Mouse (Mus musculus) lung, postnatal 10 days (tissue): Measurements from ENCODE around the gene Pdx1.
A peak's percentile ranks its signal among the peaks of the same experiment; 100 is the strongest.

ENCODE experiments used
- DNase-seq: peaks from one replicate; pipeline ENCODE4 v3.0.0; 2021

Pdx1 gene

DNA sequence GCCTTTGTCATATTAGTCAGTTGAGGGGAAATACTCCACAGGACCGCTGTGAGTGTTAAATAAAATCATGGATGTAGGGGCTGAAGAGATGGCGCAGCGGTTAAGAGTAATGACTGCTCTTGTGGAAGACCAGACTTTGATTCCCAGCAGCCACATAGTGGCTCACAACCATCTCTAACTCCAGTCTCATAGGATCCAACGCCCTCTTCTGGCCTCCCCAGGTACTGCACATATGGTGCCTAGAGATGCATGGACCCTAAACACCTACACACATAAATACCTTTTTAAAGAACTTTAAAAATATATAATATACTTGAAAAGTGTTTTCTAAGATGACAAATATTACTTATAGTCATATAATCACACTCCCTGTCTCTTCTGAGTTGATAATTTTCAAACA, 14.6 kb downstream of the Pdx1 start:
- DNase-seq: no peak

DNA sequence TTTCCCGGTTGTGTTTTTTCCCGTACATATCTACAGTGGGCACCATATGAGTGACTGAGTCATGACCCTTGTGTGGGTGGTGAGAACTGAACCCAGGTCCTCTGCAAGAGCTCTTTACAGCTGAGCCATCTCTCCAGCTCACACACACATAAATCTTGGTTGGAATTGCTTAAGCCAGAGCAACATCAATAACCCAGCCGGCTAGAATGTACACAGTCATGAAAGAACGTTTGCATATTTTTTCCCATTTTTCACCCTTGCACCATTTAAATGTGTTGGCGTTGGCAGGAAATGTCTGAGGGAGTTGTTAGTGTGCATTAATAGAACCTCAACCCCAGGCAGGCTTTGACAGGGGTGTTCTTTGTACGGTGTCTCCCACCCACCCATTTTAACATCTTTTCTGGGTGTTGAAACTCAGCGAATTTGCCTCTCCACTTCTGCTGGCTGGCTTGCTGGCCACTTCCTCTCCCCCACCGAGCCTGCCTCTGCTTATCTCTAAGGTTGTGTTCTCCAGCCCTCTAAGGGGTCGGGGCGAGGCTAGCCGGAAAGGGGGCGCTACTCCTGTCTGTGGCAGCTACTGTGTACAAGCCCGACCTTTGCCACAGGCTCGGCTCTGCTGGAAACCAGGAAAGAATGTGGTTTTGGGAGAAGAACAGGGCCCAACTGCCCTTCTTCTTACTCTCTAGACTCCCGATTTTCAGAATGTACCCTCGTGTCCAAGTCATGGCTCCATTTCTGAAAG, 22.2 kb downstream of the Pdx1 start:
- no peak for DNase-seq

DNA sequence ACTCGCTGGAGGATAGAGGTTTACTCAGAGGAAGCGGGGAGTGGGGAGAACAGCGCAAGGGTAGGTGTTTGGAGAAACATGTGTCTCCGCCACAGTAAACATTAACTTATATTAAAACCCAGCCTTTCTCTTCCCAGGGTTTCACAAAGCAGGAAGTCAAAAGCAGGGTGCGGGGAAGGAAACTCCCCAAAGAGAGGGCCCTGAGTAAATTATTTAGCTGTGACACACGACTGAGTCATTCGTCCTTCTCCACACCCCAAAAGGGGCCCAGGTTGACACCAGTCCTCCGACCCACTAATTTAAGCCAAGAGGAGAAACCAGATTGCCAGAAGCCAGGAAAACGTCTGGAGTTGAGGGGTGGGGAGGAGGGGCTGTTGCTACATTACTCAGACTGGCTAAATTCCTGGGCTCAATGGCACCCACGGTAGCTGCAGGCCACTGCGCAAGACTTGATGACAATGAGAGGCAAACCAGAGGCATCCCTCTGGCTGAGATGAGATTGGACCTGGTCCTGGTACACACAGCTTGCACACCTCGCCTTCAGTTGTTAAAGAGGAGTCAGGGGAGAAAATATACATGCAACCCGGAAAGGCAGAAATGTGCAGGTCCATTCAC, 22.9 kb downstream of the Pdx1 start:
- DNase-seq: no peak

DNA sequence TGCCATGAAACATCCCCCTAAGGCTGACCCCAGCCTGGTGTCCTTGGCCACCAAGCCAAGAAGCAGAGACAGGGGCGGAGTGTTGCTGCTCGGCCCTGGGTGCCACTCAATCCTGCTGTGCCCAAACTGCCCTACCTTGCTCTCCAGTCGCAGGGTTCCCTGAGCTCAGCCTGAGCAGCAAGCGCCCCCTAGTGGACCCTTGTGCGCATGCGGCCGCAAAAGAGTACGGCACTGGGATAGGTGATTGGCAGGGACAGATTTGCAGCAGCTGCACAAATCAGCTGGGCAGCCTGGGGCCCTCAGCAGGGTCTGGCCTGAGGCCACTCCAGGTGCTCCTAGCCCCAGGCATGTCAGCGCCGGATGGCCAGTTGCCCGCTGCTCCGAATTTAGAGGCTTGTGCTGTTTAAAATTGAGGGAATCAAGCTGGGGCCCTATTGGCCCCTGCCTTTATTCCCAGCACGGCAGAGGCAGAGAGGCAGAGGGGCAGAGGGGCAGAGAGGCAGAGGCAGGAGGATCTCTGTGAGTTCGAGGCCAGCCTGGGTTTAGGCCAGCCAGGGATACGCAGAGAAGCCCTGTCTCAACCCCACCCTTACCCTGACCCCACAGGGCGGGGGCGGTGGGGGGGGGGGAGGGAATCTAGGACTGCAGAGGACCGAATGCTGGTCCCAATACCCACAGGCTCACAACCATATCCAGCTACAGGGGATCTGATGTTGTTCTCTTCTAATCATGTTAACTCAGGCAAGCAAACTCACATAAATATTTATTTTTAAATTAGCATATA, 23.6 kb downstream of the Pdx1 start:
- DNase-seq: peak; percentile 65

DNA sequence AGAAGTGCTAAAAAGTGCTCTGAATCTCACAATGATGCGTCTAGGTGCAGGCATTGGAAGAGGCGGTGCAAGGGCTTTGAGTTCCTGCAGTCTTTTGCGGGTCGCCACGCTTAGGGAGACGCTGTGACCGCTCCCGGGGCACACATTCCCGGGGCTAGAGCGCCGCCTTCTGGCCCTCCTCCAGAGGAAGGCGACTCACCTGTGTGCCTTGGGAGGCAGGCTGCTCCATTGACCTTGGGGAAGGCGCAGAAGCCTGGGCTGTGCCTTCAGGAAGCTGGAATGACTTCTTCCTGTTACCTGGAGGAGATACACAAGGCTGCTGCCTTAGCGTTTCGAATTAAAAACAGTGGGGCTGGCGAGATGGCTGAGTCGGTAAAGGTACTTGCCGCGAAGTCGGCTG, 24.4 kb downstream of the Pdx1 start:
- no peak for DNase-seq

DNA sequence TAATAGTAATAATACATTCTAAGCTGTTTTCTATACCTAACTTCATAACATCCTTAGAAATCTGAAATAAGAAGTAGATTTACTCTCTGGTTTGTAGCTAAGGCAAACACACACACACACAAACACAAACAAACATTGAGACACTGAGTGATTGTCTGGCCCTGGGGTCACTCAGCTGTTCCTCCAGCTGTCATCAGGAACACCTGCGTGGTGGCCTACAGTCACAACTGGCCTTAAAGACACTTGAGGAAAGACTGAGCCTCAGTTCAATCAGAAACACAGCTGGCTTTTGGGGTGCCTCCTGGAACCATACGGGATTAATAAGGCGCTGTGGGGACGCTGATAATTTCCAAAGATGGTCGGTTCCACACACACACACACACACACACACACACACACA, 27.5 kb downstream of the Pdx1 start:
- DNase-seq: no peak

GRCm38 (mm10) chr5:147299255-147300000, 29.7 kb downstream of the Pdx1 start:
- DNase-seq: peak; percentile 40

- DNase-seq: no peak
Observed at GRCm38 (mm10) chr5:147300001-147300363, 30.2 kb downstream of the Pdx1 start.

DNA sequence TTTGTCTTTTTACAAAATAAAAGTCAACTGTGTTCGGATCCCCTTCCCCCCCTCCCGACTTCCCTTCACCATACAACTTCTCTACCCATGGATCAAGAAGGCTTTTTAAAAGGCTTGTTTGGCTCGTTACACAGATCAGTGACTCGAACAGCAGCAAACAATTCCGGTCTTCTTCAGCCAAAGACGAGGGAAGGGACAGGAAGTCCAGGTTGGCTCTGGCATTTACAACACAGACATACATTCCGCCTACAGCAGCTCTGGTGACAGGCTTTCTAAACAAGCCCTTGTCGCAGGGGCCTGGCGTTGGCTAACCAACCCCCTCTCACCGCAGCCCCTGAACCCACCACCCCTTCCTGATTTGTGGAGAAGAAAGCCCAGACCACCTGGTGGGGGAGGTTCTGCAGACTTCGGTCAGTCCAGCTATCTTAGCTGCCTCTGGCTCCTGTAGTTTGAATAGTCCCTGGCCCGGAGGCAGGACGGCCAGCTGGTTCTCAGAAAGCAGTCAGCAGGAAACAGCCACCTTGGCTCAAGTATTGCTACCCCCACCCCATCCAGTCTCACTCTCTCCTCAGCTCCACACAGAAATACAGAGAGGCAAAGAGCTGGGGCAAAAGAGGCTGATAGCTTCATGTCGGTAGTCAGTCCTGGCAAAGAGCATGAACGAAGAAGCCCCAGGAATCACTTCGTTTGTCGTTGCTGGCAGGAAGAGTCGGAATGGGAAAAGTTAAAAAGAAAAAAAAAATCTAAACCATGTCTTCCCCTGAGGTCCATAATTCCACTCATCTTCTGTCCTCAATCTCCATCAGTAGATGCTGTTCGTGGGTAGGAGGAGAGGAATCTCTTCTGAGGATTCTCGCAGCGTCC, 31.4 kb downstream of the Pdx1 start:
- no peak for DNase-seq

- no peak for DNase-seq
Observed at GRCm38 (mm10) chr5:147301781-147302070, 32.0 kb downstream of the Pdx1 start.

GRCm38 (mm10) chr5:147302141-147302540, 32.4 kb downstream of the Pdx1 start:
- no peak for DNase-seq

DNA sequence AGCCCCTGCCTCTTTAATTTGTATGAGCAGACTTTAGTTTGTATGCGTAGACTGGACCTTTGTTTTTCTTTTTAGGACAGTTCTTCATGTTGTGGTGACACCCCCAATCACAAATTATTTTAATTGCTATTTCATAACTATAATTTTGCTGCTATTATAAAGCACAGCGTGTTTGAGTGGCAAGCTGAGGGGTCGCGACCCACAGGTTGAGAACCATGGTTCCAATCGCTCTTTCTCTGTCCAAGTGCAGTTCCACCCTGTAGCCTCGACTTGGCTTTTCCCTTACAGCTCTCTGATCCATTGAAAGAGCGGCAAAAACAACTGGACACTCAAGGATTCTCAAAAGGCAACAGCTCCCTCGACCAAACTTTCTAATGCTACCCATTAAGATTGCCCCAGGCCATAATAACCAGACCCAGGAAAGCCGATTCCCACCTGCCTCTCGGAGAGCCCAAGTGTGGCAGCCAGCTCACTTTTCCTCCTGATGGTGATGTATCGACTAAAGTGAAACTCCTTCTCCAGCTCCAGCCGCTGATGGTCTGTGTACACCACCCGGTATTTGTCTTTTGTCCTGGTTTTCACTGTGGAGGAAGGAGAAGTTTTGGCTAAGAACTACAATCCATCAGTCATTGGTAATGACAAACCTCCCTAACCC, 33.1 kb downstream of the Pdx1 start:
- DNase-seq: no peak

DNA sequence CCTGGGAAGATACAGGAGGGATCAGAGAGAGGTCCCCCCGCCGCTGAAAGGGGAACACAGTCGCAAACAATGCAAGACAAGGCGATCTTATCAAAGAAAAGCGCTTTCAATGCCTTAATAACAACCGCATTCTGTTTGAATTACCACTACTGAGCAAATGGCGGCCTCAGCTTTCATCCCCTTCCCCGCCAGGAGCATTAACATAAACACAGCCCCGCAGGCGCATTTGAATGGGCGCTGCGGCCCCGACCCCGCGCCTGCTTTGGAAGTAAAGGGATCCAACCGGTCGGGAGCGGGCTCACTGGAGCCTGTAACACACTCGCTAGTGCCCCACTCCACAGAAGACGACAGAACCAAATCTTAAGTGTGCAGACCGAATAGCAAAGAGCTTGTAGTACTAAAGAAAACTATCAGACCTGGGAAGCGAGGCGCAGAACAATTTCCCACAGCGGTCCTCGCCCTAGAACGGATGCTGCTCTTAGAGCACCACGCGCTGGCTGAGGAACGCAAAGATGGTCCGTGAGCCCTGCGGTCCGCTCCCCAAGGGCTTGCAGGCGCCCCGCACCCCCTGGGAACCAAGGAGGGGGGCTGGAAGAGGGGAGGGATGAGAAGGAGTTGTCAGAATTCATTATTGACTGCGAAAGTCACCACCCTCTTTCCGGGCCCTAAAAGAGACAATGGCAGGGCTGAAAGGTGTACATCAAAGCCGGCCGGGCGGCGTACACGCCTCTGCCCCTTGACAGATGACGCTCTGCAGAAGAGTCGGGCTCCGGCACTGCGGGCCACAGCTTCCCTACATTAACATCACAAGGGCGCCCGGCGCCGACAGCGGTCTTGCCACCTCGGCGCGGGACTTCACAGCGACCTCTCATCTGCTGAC, 34.8 kb downstream of the Pdx1 start:
- no peak for DNase-seq

- no peak for DNase-seq
Observed at GRCm38 (mm10) chr5:147305166-147305565, 35.4 kb downstream of the Pdx1 start.

DNA sequence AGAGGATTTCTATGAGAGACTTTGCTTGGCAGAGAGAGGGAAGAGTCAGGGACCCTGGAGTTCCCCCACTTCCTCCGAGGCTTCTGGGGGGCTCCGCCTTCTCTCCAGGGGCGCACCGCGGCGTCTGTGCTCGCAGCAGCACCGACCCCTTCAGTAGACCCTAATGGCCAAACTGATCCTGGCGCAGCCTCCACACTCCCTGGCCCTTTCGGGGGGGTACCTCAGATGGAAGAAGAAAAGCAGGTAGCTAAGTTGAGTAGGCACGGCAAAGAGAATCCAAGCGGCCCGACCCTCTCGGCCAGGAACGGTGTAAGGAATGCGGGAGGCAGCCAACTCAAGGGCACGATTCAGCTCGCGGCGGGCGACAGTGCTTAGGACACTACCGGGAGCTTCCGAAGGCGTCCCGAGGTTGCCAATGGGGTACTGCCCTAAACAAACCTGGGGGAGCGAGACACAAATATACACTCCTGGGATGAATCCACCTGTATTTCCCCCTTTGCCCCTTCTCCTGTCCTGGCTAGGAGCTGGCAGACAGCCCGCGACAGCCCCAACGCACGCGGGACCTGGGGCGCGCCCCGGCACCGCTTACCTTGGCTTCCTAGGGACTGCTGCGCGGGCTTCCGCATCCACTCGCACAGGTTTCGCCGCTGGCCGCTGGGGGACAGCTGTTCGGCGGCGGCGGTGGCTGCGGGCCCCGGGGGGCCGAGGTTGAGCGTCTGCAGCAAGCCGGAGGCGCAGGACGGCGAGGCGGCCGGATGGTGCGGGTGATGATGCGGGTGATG, 36.3 kb downstream of the Pdx1 start:
- DNase-seq: no peak

DNA sequence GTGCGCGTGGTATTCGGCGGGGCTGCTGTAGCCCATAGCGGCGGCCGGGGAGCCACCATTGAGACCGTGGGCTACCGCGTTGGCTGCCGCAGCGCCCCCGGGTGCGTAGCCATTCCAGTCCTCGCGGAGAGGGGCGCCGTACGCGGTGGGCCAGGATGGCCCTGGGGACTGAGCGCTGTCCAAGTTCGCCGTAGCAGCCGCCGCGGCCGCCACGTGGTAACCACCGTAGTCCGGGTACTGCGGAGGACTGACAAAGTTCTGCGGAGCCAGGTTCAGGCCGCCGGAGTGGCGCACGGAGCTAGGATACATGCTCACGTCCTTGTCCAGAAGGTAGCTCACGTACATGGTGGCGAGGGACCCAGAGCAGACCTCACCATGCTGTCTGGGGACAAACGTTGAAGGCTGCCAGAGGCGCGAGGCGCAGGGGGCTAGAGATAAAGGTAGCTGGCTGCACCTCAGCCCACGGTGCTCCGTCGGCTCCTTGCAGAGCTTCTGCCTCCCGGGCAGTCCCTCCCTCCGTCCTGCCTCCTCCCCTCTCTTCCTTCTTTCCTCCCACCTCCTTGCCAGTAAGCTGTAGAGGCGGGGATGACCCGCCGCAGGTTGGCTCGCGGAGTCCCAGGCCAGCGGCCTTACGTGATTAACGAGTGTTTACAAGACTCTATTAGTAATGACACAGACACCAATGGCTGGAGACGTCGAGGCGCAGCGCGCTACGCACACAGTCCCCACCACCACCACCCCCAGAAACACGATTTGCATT, 37.1 kb downstream of the Pdx1 start, which contains the start of gene Cdx2:
Gene Cdx2 (minus strand): TSS at position 633 of the 760 bp plus-strand sequence.
- no peak for DNase-seq

GRCm38 (mm10) chr5:147307398-147307785, 37.6 kb downstream of the Pdx1 start:
- no peak for DNase-seq

- no peak for DNase-seq
Observed at GRCm38 (mm10) chr5:147308451-147308850, 38.7 kb downstream of the Pdx1 start.

DNA sequence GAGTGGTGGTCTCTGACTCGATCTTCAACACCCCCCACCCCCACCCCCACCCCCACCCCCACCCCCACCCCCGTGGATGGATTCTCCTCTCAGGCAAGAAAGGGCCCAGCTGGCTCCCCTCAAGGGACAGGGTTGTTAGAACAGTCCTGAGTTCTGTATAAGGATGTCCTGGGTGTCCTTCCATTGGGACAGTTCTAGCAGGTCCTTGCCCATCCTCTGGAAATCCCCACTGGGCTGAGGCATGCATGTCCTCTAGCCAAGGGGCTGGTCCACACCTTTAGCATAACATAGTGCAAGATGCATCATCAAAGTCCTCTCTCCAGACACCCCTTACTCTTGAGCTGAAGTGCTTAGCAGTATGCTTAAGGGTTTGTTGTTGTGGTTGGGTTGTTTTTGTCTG, 40.0 kb downstream of the Pdx1 start:
- DNase-seq: no peak
